Mouse (Mus musculus) heart, adult 2 months (tissue): ENCODE measurements around the gene Borcs6. TPM values are rescaled to one million over a fixed set of nuclear protein-coding genes. Genes with fewer than 3 reads are reported as not detected.

Experiments
- DNase-seq, 2 experiments: peaks; one replicate each; pipeline ENCODE4 v3.0.0; 2021
- H3K27ac ChIP-seq: fragments of 200-600 bp; 2 replicates; pipeline ENCODE4 v1.8.1; 2022
- H3K27me3 ChIP-seq: fragments of 200-500 bp; 2 replicates; pipeline ENCODE4 v1.6.1; 2012; ENCODE audit warnings: mild to moderate bottlenecking, low read length, inconsistent platforms, mixed read lengths; ENCODE audit not compliant: control insufficient read depth, insufficient read depth
- H3K36me3 ChIP-seq: fragments of 200-500 bp; 2 replicates; pipeline ENCODE4 v1.6.1; 2012; ENCODE audit warnings: low read length, inconsistent platforms; ENCODE audit not compliant: control insufficient read depth, insufficient read depth
- H3K4me1 ChIP-seq: fragments of 200-500 bp; 2 replicates; pipeline ENCODE4 v1.6.1; 2011; ENCODE audit warnings: low read length; ENCODE audit not compliant: control insufficient read depth, insufficient read depth
- H3K4me3 ChIP-seq: fragments of 200-600 bp; 2 replicates; pipeline ENCODE4 v1.8.1; 2022
- H3K79me2 ChIP-seq: fragments of 200-500 bp; replicated peaks from 2 replicates; pipeline ENCODE4 v1.6.1; 2012; ENCODE audit warnings: mild to moderate bottlenecking, inconsistent platforms, low read length, moderate library complexity, mixed read lengths; ENCODE audit not compliant: control insufficient read depth, insufficient read depth
- H3K9ac ChIP-seq: fragments of 200-500 bp; 2 replicates; pipeline ENCODE4 v1.6.1; 2012; ENCODE audit warnings: low read depth, mild to moderate bottlenecking, control low read depth, inconsistent platforms, low read length, mixed read lengths
- CTCF ChIP-seq: fragments of 200-600 bp; IDR thresholded peaks from 2 replicates; pipeline ENCODE4 v1.8.1; 2022; ENCODE audit warnings: antibody characterized with exemption, mild to moderate bottlenecking, moderate library complexity
- EP300 ChIP-seq: fragments of 200-500 bp; IDR thresholded peaks from 2 replicates; pipeline ENCODE4 v1.6.1; 2011; ENCODE audit warnings: low read depth, low read length, control low read depth; ENCODE audit not compliant: insufficient read depth
- POLR2A ChIP-seq: fragments of 200-500 bp; IDR thresholded peaks from 2 replicates; pipeline ENCODE4 v1.6.1; 2011; ENCODE audit warnings: mild to moderate bottlenecking, low read depth, low read length, control low read depth; ENCODE audit not compliant: insufficient read depth
- WGBS: fragments of 180-500 bp; shearing (Covaris S2); methylation state at CpG from one replicate; pipeline ENCODE4 v1.1.7; 2018; 5-methylcytosine and 5-hydroxymethylcytosine counted together
- intact Hi-C: fragments of 180-260 bp; cut with DNase I; formaldehyde crosslinking; loops from one replicate; pipeline ENCODE4 v1.15.1; 2025
- polyA plus RNA-seq: library from polyadenylated mRNA; depleted of rRNA; stranded (reverse); fragments of >200 nt; gene quantifications from 2 replicates; pipeline ENCODE4 v1.2.3, GENCODE M21; 2012
- total RNA-seq, 2 experiments: library from RNA; stranded (reverse); gene quantifications; 2 replicates each; pipeline ENCODE4 v1.2.3; 2021

Gene Borcs6
- total and polyA plus RNA-seq, 3 experiments: 13.0 to 17.8 (median 15.3) TPM

GRCm38 (mm10) chr11:69035849-69036248, 23.7 kb upstream of the Borcs6 start:
- no peak; the same call in 1 of the 2 replicates for TF ChIP-seq CTCF
- peak; percentile 88 for TF ChIP-seq EP300
- TF ChIP-seq POLR2A: peak; percentile 39; the same call in 1 of the 2 replicates
- intact Hi-C loops: loop anchor here (2.0 to 5.0 kb wide), 2 partner anchors 69 to 131 kb away; partner anchors contain the start of gene Slc25a35
- H3K79me2 ChIP-seq: no peaks in the 10 kb centered on the region
- peak overlapping the region; percentile 79 for H3K27ac ChIP-seq
- whole genome bisulfite sequencing: 5% methylated on average over 8 of the region's 8 CpGs
- peak; percentile 83 to 90 for DNase-seq
- H3K4me3 ChIP-seq: peak overlapping the region; percentile 62
- H3K9ac ChIP-seq: no peak overlapping the region
- peaks cover 10% of the 10 kb centered on the region for H3K4me1 ChIP-seq
- H3K36me3 ChIP-seq: no peaks in the 10 kb centered on the region
- no peaks in the 10 kb centered on the region for H3K27me3 ChIP-seq

GRCm38 (mm10) chr11:69036486-69037230, 22.9 kb upstream of the Borcs6 start:
- Histone ChIP-seq H3K27me3 (no peaks in the 10 kb centered on the region), H3K79me2 (no peaks in the 10 kb centered on the region), H3K4me1 (peaks cover 10% of the 10 kb centered on the region), H3K36me3 (no peaks in the 10 kb centered on the region), H3K9ac (peak overlapping the region; percentile 24), H3K4me3 (peak overlapping the region; percentile 62), H3K27ac (peak overlapping the region; percentile 81)
- DNase-seq: peak; percentile 87 to 90
- intact Hi-C loops: loop anchor here (2.0 to 5.0 kb wide), 2 partner anchors 69 to 132 kb away; partner anchors contain the start of gene Slc25a35
- TF ChIP-seq POLR2A (peak; percentile 24; the same call in 1 of the 2 replicates), EP300 (peak; percentile 81; the same call in 1 of the 2 replicates), CTCF (no peak)
- 10% methylated on average over 20 of the region's 20 CpGs for WGBS

- H3K79me2 ChIP-seq: no peaks in the 10 kb centered on the region
- intact Hi-C loops: loop anchor here (2.0 to 5.0 kb wide), 2 partner anchors 70 to 133 kb away; partner anchors contain the start of gene Slc25a35
- 0 out of 2 replicates have a peak, but pooled peaks have one; percentile 25 for TF ChIP-seq EP300
- TF ChIP-seq POLR2A: no peak
- TF ChIP-seq CTCF: no peak
- H3K4me1 ChIP-seq: peaks cover 10% of the 10 kb centered on the region
- peak overlapping the region; percentile 24 for H3K9ac ChIP-seq
- 1% methylated on average over 34 of the region's 34 CpGs for WGBS
- peak overlapping the region; percentile 62 for H3K4me3 ChIP-seq
- H3K36me3 ChIP-seq: no peaks in the 10 kb centered on the region
- H3K27ac ChIP-seq: peak overlapping the region; percentile 81
- H3K27me3 ChIP-seq: no peaks in the 10 kb centered on the region
- DNase-seq: peak; percentile 86 to 87
Observed at GRCm38 (mm10) chr11:69037231-69038061, 22.1 kb upstream of the Borcs6 start.

DNA sequence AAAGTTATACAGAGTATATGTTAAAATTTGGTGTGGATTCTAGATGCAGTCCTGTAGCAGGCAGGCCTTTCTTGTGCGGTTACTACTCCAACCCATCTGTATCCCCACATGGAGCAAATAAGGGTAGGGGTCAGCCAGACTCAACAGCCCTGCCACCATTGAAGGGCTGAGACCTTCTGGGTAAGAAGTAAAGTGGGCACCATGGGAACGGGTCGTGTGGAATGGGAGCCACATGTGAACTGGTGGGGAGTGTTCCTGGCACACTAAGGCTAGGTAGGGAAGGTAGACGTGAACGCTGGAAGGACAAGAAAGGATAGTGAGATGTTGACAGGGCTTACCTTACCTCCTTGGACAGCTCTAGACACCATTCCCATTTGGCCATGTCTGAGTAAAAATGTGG, 21.3 kb upstream of the Borcs6 start:
- no peak overlapping the region for H3K27ac ChIP-seq
- H3K27me3 ChIP-seq: no peaks in the 10 kb centered on the region
- no peak for TF ChIP-seq POLR2A
- no peak for DNase-seq
- WGBS: 81% methylated on average over 5 of the region's 5 CpGs
- intact Hi-C loops: loop anchor here (5.0 kb wide), 1 partner anchor 71 kb away; the partner anchor contains the start of gene Slc25a35
- H3K36me3 ChIP-seq: no peaks in the 10 kb centered on the region
- H3K9ac ChIP-seq: no peak overlapping the region
- no peak overlapping the region for H3K4me3 ChIP-seq
- no peaks in the 10 kb centered on the region for H3K79me2 ChIP-seq
- H3K4me1 ChIP-seq: peaks cover 10% of the 10 kb centered on the region

DNA sequence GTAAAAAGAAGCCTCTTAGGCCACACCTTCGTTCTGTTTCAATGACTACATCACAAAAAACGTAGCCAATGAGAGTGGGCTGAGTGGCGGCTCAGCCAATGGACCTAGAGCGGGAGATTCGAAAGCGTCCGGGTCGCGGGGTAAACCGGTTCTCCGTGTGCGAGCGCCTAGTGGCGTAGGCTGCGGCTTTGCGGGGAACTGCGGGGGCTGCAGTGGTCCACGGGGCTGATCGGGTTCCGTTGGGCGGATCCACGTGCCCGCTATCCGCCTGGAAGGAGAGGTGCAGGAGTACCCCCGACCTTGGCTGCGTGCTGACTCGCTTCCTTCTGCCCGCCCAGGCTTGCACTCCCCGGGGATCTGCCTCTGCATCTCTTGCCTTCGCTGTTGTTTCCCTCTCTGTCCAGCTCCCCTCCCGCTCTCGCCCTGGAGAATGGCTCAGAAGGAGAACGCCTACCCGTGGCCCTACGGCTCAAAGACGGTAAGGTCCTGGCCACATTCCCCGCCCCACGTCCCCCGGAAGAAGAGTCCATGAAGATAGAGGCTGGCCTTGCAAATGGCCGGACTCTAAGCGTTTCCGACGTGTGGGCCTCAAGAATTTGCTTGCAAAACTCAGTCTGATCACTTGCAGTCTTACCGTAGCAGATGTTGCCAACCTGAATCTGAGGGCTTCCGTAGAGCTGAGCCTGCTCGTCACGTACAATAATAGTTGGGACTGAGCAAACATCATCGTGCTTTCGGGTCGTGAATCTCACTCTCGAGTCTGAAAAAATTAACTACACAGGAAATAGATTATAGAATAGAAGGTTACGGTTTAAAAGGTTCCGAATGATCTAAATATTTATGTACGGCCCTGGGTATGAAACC, 13.8 kb upstream of the Borcs6 start, which contains the start of gene Aurkb:
Aurkb (plus strand) TSS at position 117 of the 864 bp plus-strand sequence.
- H3K9ac ChIP-seq: peak within 1 kb of the TSS; percentile 63
- H3K4me1 ChIP-seq: peaks cover 1% of the 10 kb centered on the region; the same call in 1 of the 2 replicates
- no peaks in the 10 kb centered on the region for H3K27me3 ChIP-seq
- under 1% methylated on average over 54 of the region's 54 CpGs for WGBS
- TF ChIP-seq EP300 (no peak), CTCF (peak; percentile 47), POLR2A (0 out of 2 replicates have a peak, but pooled peaks have one; percentile 23)
- peak within 1 kb of the TSS; percentile 70 for H3K4me3 ChIP-seq
- no peaks in the 10 kb centered on the region for H3K36me3 ChIP-seq
- intact Hi-C loops: no loop called here
- no peaks in the 10 kb centered on the region for H3K79me2 ChIP-seq
- peak; percentile 79 to 83 for DNase-seq
- no peak within 1 kb of the TSS for H3K27ac ChIP-seq
